Mouse (Mus musculus) intestine, embryonic 14.5 days (tissue): ENCODE measurements at regions not wholly inside any gene's neighbourhood (a gene's known extent, or its start where the extent isn't known, plus 50 kb on each side); places are given as distances from the start of the nearest gene placed in this dataset.

Experiments used
- ATAC-seq: fragments of 200-750 bp; cut with Nextera tagmentation; replicated peaks from 2 replicates; pipeline ENCODE4 v1.8.0; 2017; ENCODE audit warnings: low read depth, moderate number of reproducible peaks, moderate TSS enrichment, moderate library complexity; ENCODE audit not compliant: low FRiP score, low TSS enrichment
- DNase-seq: peaks from one replicate; pipeline ENCODE4 v3.0.0-alpha.2; 2018; ENCODE audit warnings: low spot score
- H3K27ac ChIP-seq: fragments of 300-500 bp; sonication (generic); 2 replicates; pipeline ENCODE4 v1.5.1; 2014; ENCODE audit warnings: low read depth, mild to moderate bottlenecking, control low read depth
- H3K27me3 ChIP-seq: fragments of 300-500 bp; sonication (generic); replicated peaks from 2 replicates; pipeline ENCODE4 v1.6.1; 2014; ENCODE audit warnings: low read length, control low read depth; ENCODE audit not compliant: control insufficient read depth, insufficient read depth
- H3K36me3 ChIP-seq: fragments of 300-500 bp; sonication (generic); 2 replicates; pipeline ENCODE4 v1.6.1; 2014; ENCODE audit warnings: low read length, control low read depth; ENCODE audit not compliant: control insufficient read depth, insufficient read depth
- H3K4me1 ChIP-seq: fragments of 300-500 bp; sonication (generic); replicated peaks from 2 replicates; pipeline ENCODE4 v1.6.1; 2014; ENCODE audit warnings: low read length, control low read depth, mixed read lengths; ENCODE audit not compliant: control insufficient read depth, insufficient read depth
- H3K4me2 ChIP-seq: fragments of 300-500 bp; sonication (generic); 2 replicates; pipeline ENCODE4 v1.6.1; 2014; ENCODE audit warnings: low read length
- H3K4me3 ChIP-seq: fragments of 300-500 bp; sonication (generic); 2 replicates; pipeline ENCODE4 v1.5.1; 2014; ENCODE audit warnings: low read depth, low read length, control low read depth, mixed read lengths
- H3K9ac ChIP-seq: fragments of 300-500 bp; sonication (generic); 2 replicates; pipeline ENCODE4 v1.6.1; 2014; ENCODE audit warnings: mild to moderate bottlenecking, low read length
- H3K9me3 ChIP-seq: fragments of 300-500 bp; sonication (generic); 2 replicates; pipeline ENCODE4 v1.6.1; 2016; ENCODE audit warnings: low read length, control low read depth; ENCODE audit not compliant: control insufficient read depth
- WGBS: fragments of 180-500 bp; shearing (Covaris S2); extraction: QIAGEN DNeasy Blood & Tissue Kit; methylation state at CpG from one replicate; pipeline ENCODE4 v1.1.7; 2014; 5-methylcytosine and 5-hydroxymethylcytosine counted together

- Histone ChIP-seq H3K9ac (no peak overlapping the region), H3K4me3 (no peak overlapping the region), H3K4me1 (no peaks in the 10 kb centered on the region), H3K27ac (no peak overlapping the region), H3K36me3 (no peaks in the 10 kb centered on the region), H3K4me2 (no peak overlapping the region), H3K27me3 (no peaks in the 10 kb centered on the region), H3K9me3 (no peaks in the 10 kb centered on the region)
- 79% methylated on average over 8 of the region's 8 CpGs for WGBS
- ATAC-seq, result no peak
- no peak for DNase-seq
These were observed 86.2 kb upstream of the Rcn1 start for GRCm38 (mm10) chr2:105485286-105485685.

- Histone ChIP-seq H3K4me3 (no peak overlapping the region), H3K4me2 (no peak overlapping the region), H3K36me3 (no peaks in the 10 kb centered on the region), H3K27me3 (no peaks in the 10 kb centered on the region), H3K4me1 (no peaks in the 10 kb centered on the region), H3K9ac (no peak overlapping the region), H3K27ac (no peak overlapping the region), H3K9me3 (no peaks in the 10 kb centered on the region)
- DNase-seq (peak; percentile 50), ATAC-seq (no peak)
- 65% methylated on average over 13 of the region's 13 CpGs for WGBS
These were observed 96.7 kb upstream of the Rcn1 start for GRCm38 (mm10) chr2:105495796-105496195.

GRCm38 (mm10) chr2:105504197-105504596 is 105.1 kb upstream of the Rcn1 start:
- H3K4me2 ChIP-seq, result no peak overlapping the region
- no peaks in the 10 kb centered on the region for H3K4me1 ChIP-seq
- no peak overlapping the region for H3K9ac ChIP-seq
- no peak overlapping the region for H3K27ac ChIP-seq
- H3K36me3 ChIP-seq, result no peaks in the 10 kb centered on the region
- H3K9me3 ChIP-seq, result no peaks in the 10 kb centered on the region
- 59% methylated on average over 2 of the region's 2 CpGs for WGBS
- H3K4me3 ChIP-seq, result no peak overlapping the region
- ATAC-seq (no peak), DNase-seq (peak; percentile 25)
- H3K27me3 ChIP-seq, result no peaks in the 10 kb centered on the region

- ATAC-seq (no peak), DNase-seq (no peak)
- no peaks in the 10 kb centered on the region for H3K36me3 ChIP-seq
- WGBS, result 84% methylated on average over 4 of the region's 4 CpGs
- no peaks in the 10 kb centered on the region for H3K9me3 ChIP-seq
- no peak overlapping the region for H3K27ac ChIP-seq
- no peak overlapping the region for H3K4me2 ChIP-seq
- H3K4me1 ChIP-seq, result no peaks in the 10 kb centered on the region
- H3K4me3 ChIP-seq, result no peak overlapping the region
- H3K27me3 ChIP-seq, result no peaks in the 10 kb centered on the region
- H3K9ac ChIP-seq, result no peak overlapping the region
These were observed 106.4 kb upstream of the Rcn1 start for GRCm38 (mm10) chr2:105505554-105505953.

- ATAC-seq (no peak), DNase-seq (peak; percentile 42)
- Histone ChIP-seq H3K27me3 (no peaks in the 10 kb centered on the region), H3K4me3 (no peak overlapping the region), H3K9ac (no peak overlapping the region), H3K4me1 (no peaks in the 10 kb centered on the region), H3K36me3 (no peaks in the 10 kb centered on the region), H3K9me3 (no peaks in the 10 kb centered on the region), H3K4me2 (no peak overlapping the region), H3K27ac (no peak overlapping the region)
- 30% methylated on average over 4 of the region's 4 CpGs for WGBS
These were observed 108.0 kb upstream of the Rcn1 start for GRCm38 (mm10) chr2:105507160-105507559.

GRCm38 (mm10) chr2:105510816-105511215 is 111.7 kb upstream of the Rcn1 start:
- 91% methylated on average over 4 of the region's 4 CpGs for WGBS
- no peaks in the 10 kb centered on the region for H3K27me3 ChIP-seq

GRCm38 (mm10) chr2:105511690-105512089 is 112.6 kb upstream of the Rcn1 start:
- WGBS, result 79% methylated on average over 4 of the region's 4 CpGs
- DNase-seq, result peak; percentile 13
- no peak overlapping the region for H3K9ac ChIP-seq
- H3K4me3 ChIP-seq, result no peak overlapping the region
- H3K27ac ChIP-seq, result no peak overlapping the region
- no peaks in the 10 kb centered on the region for H3K36me3 ChIP-seq
- H3K9me3 ChIP-seq, result no peaks in the 10 kb centered on the region
- no peak overlapping the region for H3K4me2 ChIP-seq
- no peak for ATAC-seq
- no peaks in the 10 kb centered on the region for H3K4me1 ChIP-seq
- no peaks in the 10 kb centered on the region for H3K27me3 ChIP-seq

More at GRCm38 (mm10) chr2:105510816-105511215, 111.7 kb upstream of the Rcn1 start:
- no peak overlapping the region for H3K27ac ChIP-seq
- no peaks in the 10 kb centered on the region for H3K36me3 ChIP-seq
- no peak overlapping the region for H3K4me2 ChIP-seq
- ATAC-seq (no peak), DNase-seq (peak; percentile 43)
- H3K9ac ChIP-seq, result no peak overlapping the region
- no peak overlapping the region for H3K4me3 ChIP-seq
- H3K9me3 ChIP-seq, result no peaks in the 10 kb centered on the region
- no peaks in the 10 kb centered on the region for H3K4me1 ChIP-seq

- peak; percentile 32 for DNase-seq
- no peaks in the 10 kb centered on the region for H3K36me3 ChIP-seq
- no peak for ATAC-seq
- H3K4me2 ChIP-seq, result no peak overlapping the region
- 78% methylated on average over 1 of the region's 1 CpGs for WGBS
- H3K27me3 ChIP-seq, result no peaks in the 10 kb centered on the region
- H3K9me3 ChIP-seq, result no peaks in the 10 kb centered on the region
- H3K4me3 ChIP-seq, result no peak overlapping the region
- H3K27ac ChIP-seq, result no peak overlapping the region
- H3K4me1 ChIP-seq, result no peaks in the 10 kb centered on the region
- no peak overlapping the region for H3K9ac ChIP-seq
These were observed 115.1 kb upstream of the Rcn1 start for GRCm38 (mm10) chr2:105514226-105514625.

- H3K36me3 ChIP-seq, result no peaks in the 10 kb centered on the region
- no peaks in the 10 kb centered on the region for H3K9me3 ChIP-seq
- H3K4me1 ChIP-seq, result no peaks in the 10 kb centered on the region
- DNase-seq (no peak), ATAC-seq (no peak)
- H3K9ac ChIP-seq, result no peak overlapping the region
- no peak overlapping the region for H3K4me2 ChIP-seq
- no peak overlapping the region for H3K4me3 ChIP-seq
- 77% methylated on average over 3 of the region's 3 CpGs for WGBS
- H3K27me3 ChIP-seq, result no peaks in the 10 kb centered on the region
- H3K27ac ChIP-seq, result no peak overlapping the region
These were observed 115.8 kb upstream of the Rcn1 start for GRCm38 (mm10) chr2:105514881-105515280.
